Mouse (Mus musculus) intestine, embryonic 16.5 days (tissue): ENCODE data around the gene Rnf111. TPM values are rescaled to one million over a fixed set of nuclear protein-coding genes. Genes with fewer than 3 reads are reported as not detected.

Experiments
- ATAC-seq: fragments of 200-750 bp; cut with Nextera tagmentation; 2 replicates; pipeline ENCODE4 v1.8.0; 2017; ENCODE audit warnings: moderate TSS enrichment, moderate library complexity
- H3K27ac ChIP-seq: fragments of 300-500 bp; sonication (generic); 2 replicates; pipeline ENCODE4 v1.5.1; 2014; ENCODE audit warnings: mild to moderate bottlenecking, low read length
- H3K27me3 ChIP-seq: fragments of 300-500 bp; sonication (generic); replicated peaks from 2 replicates; pipeline ENCODE4 v1.6.1; 2014; ENCODE audit warnings: low read length, control low read depth, mixed read lengths; ENCODE audit not compliant: control insufficient read depth, insufficient read depth
- H3K36me3 ChIP-seq: fragments of 300-500 bp; sonication (generic); 2 replicates; pipeline ENCODE4 v1.6.1; 2014; ENCODE audit warnings: low read length, control low read depth; ENCODE audit not compliant: control insufficient read depth, insufficient read depth
- H3K4me1 ChIP-seq: fragments of 300-500 bp; sonication (generic); 2 replicates; pipeline ENCODE4 v1.6.1; 2014; ENCODE audit warnings: low read length, control low read depth, mixed read lengths; ENCODE audit not compliant: control insufficient read depth, insufficient read depth
- H3K4me2 ChIP-seq: fragments of 300-500 bp; sonication (generic); 2 replicates; pipeline ENCODE4 v1.6.1; 2014; ENCODE audit warnings: low read depth, low read length, control low read depth
- H3K4me3 ChIP-seq: fragments of 300-500 bp; sonication (generic); 2 replicates; pipeline ENCODE4 v1.5.1; 2014; ENCODE audit warnings: mild to moderate bottlenecking, low read length
- H3K9ac ChIP-seq: fragments of 300-500 bp; sonication (generic); 2 replicates; pipeline ENCODE4 v1.6.1; 2014; ENCODE audit warnings: low read depth, low read length
- H3K9me3 ChIP-seq: fragments of 300-500 bp; sonication (generic); 2 replicates; pipeline ENCODE4 v1.6.1; 2016; ENCODE audit warnings: low read length, control low read depth; ENCODE audit not compliant: control insufficient read depth
- WGBS: fragments of 180-500 bp; shearing (Covaris S2); extraction: QIAGEN DNeasy Blood & Tissue Kit; methylation state at CpG from one replicate; pipeline ENCODE4 v1.1.7; 2014; 5-methylcytosine and 5-hydroxymethylcytosine counted together
- polyA plus RNA-seq: library from polyadenylated mRNA; unstranded; fragments of >200 nt; fragmentation: Nextera tagmentation; extraction: Ambion mirVana; gene quantifications from 2 replicates; pipeline ENCODE4 v1.2.1, GENCODE M21; 2015

Rnf111 gene
- polyA plus RNA-seq, 1 experiment from 2014 or later, result 17.7 TPM

DNA sequence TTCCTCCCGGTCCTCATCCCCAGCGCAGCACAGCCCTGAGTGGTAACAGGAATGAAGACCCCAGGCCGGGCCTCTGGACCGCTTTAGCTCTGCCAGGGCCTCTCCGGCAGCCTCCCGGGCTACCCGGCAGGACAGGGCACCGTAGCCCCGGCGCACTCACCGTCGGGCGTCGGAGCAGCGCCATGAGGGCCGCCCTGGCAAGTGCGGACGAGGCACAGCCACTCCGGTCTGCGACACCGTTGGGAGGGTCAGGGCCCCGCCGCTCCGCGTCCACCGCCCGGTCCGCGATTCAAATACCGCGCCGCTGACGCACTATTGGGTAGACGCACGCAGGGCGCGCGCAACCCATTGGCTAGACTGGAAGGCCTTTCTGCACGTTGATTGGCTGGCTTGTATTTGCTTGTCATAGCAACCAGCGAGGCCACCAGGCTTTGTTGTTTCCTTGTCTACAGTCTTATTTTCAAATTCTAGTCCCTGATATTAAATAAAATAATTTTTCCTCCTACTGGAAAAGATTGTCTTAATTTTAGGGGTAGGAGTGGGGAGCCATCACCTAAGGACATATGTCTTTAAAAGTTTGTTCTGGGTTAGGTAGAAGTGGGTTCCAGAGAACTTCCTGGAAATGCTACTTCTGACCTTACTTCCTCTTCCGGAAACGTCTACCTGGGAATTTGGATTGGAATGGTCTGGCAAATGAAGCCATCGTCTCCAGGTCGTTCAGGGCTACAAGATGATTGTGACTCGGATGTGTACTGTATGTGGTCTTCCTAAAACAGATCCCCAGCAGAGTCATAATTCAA is 82.1 kb downstream of the Rnf111 start, which contains the start of gene Ccnb2:
Gene Ccnb2, minus strand, starts transcription at position 291 of the 800 bp plus-strand sequence.
- H3K9me3 ChIP-seq, result no peaks in the 10 kb centered on the region
- H3K27me3 ChIP-seq, result no peaks in the 10 kb centered on the region
- H3K27ac ChIP-seq, result peak within 1 kb of the TSS; percentile 69; the same call in 1 of the 2 replicates
- peaks cover 6% of the 10 kb centered on the region; the same call in 1 of the 2 replicates for H3K36me3 ChIP-seq
- ATAC-seq, result peak; percentile 99
- H3K4me3 ChIP-seq, result peak within 1 kb of the TSS; percentile 82
- WGBS, result 2% methylated on average over 45 of the region's 45 CpGs
- peaks cover 9% of the 10 kb centered on the region for H3K4me1 ChIP-seq
- peak within 1 kb of the TSS; percentile 87 for H3K4me2 ChIP-seq
- peak within 1 kb of the TSS; percentile 88 for H3K9ac ChIP-seq

DNA sequence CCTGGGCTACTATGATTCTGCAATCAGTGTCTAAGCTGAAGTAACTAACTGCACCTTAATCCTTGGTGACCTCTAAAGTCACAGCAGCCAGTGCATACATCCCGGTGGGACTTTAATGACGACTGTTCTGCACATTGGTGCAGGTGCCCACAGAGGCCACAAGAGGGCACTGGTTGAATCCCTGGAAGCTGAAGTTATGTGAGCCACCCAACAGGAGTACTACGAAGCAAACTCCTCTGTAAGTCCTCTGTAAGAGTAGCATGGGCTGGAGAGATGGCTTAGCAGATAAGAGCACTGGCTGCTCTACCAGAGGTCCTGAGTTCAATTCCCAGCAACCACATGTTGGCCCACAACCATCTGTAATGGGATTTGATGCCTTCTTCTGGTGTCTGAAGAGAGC is 87.1 kb downstream of the Rnf111 start:
- Histone ChIP-seq H3K4me3 (no peak overlapping the region), H3K36me3 (peaks cover 21% of the 10 kb centered on the region; the same call in 1 of the 2 replicates), H3K9ac (no peak overlapping the region), H3K27me3 (no peaks in the 10 kb centered on the region), H3K4me2 (no peak overlapping the region), H3K9me3 (no peaks in the 10 kb centered on the region), H3K27ac (no peak overlapping the region), H3K4me1 (peaks cover 9% of the 10 kb centered on the region)
- ATAC-seq, result no peak
- 89% methylated on average over 3 of the region's 3 CpGs for WGBS

DNA sequence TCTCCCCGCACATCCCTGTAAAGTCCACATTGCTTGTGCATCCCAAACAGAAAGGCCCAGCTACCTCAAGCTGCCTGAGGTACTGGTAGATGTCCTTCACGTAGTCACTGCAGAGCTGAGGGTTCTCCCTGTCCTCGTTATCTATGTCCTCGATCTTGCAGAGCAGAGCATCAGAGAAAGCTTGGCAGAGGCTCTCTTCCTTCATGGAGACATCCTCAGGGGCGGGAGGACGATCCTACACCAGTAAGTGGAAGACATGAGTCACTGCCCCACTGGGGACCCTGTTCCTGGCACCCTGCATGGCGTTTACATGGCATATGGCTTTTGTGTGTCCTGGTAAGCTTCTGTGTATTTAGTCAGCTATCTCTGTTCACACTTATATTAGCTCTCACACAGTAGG is 90.5 kb downstream of the Rnf111 start:
- Histone ChIP-seq H3K27me3 (no peaks in the 10 kb centered on the region), H3K27ac (no peak overlapping the region), H3K9ac (no peak overlapping the region), H3K36me3 (peaks cover 45% of the 10 kb centered on the region), H3K4me3 (no peak overlapping the region), H3K9me3 (no peaks in the 10 kb centered on the region), H3K4me2 (no peak overlapping the region), H3K4me1 (no peaks in the 10 kb centered on the region)
- no peak for ATAC-seq
- WGBS, result 91% methylated on average over 7 of the region's 7 CpGs

DNA sequence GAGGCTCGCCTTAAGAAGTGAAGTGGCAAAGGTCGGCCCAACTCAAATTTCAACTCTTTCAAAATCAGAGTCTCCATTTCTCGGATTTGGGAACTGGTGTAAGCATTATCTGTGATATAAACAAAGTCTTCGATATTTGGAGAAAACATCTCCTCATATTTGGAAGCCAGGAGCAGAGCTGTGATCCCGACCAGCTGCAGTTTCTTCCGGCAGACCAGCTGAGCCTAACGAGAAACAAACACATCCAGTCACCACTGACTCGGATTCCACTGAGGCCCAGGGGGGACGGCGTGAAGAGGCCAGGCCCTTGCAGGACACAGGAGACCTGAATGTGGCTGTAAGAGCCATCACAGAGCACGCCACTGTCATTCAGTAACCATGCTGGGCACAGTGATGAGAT is 92.9 kb downstream of the Rnf111 start:
- Histone ChIP-seq H3K9me3 (no peaks in the 10 kb centered on the region), H3K9ac (no peak overlapping the region), H3K4me1 (no peaks in the 10 kb centered on the region), H3K27me3 (no peaks in the 10 kb centered on the region), H3K4me3 (no peak overlapping the region), H3K27ac (0 out of 2 replicates have a peak overlapping the region, but pooled peaks have one; percentile 19), H3K36me3 (peaks cover 37% of the 10 kb centered on the region), H3K4me2 (no peak overlapping the region)
- no peak for ATAC-seq
- 68% methylated on average over 11 of the region's 11 CpGs for WGBS

DNA sequence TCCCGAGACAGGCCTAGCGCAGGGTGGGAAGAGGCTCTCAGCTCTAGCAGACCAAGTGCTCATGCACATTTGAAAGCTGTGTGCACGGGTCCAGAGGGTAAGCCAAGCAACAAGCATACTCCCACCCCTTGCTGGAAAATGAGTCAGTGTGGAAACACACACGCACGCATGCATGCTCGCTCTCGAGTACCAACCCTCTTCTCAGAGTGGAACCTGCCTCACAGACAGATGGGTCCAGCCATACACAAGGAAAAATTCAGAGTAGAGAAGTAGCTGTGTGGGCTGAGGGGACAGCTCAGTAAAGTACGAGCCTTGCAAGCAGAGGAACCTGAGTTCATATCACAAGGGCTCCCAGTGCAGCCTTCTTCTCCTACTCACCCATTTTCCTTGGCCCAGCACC is 93.8 kb downstream of the Rnf111 start:
- Histone ChIP-seq H3K27ac (no peak overlapping the region), H3K4me1 (no peaks in the 10 kb centered on the region), H3K9me3 (no peaks in the 10 kb centered on the region), H3K4me3 (no peak overlapping the region), H3K36me3 (peaks cover 37% of the 10 kb centered on the region), H3K27me3 (no peaks in the 10 kb centered on the region), H3K4me2 (no peak overlapping the region), H3K9ac (no peak overlapping the region)
- WGBS, result 95% methylated on average over 8 of the region's 8 CpGs
- no peak for ATAC-seq

DNA sequence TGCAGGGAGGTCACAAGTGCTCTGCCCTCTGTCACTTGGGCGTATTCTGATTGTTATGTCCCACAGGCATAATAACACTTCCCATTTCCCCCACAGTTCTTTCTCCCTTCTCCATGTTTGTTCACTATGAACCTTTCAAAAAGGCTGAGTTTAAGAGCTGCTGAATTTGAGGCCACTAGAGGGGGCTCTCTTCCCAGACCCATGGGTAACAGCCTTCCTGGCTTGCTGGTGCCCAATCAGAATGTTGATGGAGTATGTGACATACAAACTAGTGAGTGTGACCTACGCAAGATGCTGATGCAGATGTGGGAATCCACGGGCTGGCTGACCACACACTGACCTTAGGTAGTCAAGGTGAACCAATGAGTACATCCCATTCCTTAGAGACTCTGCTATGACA is 94.7 kb downstream of the Rnf111 start:
- Histone ChIP-seq H3K4me3 (no peak overlapping the region), H3K4me2 (no peak overlapping the region), H3K4me1 (no peaks in the 10 kb centered on the region), H3K9me3 (no peaks in the 10 kb centered on the region), H3K27me3 (no peaks in the 10 kb centered on the region), H3K27ac (no peak overlapping the region), H3K9ac (no peak overlapping the region), H3K36me3 (peaks cover 33% of the 10 kb centered on the region)
- no peak for ATAC-seq
- WGBS, result 87% methylated on average over 3 of the region's 3 CpGs

DNA sequence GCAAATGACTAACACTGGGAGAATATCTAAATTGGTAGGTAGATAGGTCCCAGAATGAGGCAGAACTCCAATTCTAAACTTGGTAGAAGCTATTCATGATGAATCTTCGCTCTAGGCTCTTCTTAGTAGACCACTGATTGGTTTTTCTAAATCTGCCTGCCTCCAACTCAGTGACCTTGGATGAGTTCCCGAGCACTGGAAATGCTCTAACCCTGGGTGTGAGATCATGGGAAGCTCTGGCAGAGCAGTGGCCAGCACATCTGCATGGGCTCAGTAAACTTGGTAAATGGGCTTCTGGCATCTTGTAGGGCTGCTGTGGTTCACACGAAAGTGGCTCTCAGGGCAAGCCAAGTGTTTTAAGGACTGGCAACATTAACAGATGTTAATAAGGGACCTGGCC is 96.9 kb downstream of the Rnf111 start:
- Histone ChIP-seq H3K4me3 (no peak overlapping the region), H3K36me3 (peaks cover 24% of the 10 kb centered on the region), H3K9ac (no peak overlapping the region), H3K4me1 (no peaks in the 10 kb centered on the region), H3K4me2 (no peak overlapping the region), H3K9me3 (no peaks in the 10 kb centered on the region), H3K27me3 (no peaks in the 10 kb centered on the region), H3K27ac (no peak overlapping the region)
- ATAC-seq, result no peak
- WGBS, result 83% methylated on average over 3 of the region's 3 CpGs

DNA sequence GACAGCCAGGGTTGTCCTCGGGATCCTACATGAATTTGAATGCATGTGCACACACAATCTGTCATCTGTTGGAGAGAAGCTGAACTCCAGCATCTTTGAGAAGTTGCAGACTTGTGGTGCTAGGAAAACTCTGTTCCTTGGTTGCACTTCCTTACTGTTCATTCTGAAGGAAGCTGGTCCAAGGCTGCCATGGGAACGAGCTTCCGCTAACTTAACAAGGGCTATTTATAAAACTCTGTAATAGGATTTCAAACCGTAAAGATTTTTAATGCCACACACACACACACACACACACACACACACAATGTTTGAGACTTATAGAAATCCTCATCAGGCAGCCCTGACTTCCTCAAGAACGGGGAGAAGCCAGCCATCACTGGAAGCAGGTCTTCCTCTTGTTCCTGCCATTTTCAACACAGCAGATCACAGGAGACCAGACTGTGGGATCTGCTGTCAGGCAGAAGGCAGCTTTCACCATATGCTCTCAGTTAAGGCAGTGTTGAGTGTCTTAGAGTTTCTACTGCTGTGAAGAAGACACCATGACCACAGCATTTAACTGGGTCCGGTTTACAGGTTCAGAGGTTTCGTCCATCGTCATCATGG is 101.5 kb downstream of the Rnf111 start:
- ATAC-seq, result no peak

DNA sequence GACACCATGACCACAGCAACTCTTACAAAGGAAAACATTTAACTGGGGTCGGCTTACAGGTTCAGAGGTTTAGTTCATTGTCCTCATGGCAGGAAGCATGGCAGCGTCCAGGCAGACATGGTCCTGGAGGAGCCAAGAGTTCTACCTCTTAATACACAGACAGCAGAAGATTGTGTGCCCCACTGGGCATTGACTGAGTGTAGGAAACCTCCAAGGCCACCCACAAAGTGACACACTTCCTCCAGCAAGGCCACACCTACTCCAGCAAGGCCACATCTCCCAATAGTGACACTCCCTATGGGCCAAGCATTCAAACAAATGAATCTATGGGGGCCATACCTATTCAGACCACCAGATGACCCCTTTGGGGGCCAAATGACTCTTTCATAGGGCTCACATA is 107.4 kb downstream of the Rnf111 start:
- Histone ChIP-seq H3K4me1 (no peaks in the 10 kb centered on the region), H3K9me3 (no peaks in the 10 kb centered on the region), H3K4me3 (no peak overlapping the region), H3K27me3 (no peaks in the 10 kb centered on the region), H3K9ac (no peak overlapping the region), H3K36me3 (0 out of 2 replicates have a peak, but pooled peaks cover 3% of the 10 kb centered on the region), H3K27ac (no peak overlapping the region), H3K4me2 (no peak overlapping the region)
- no peak for ATAC-seq
- WGBS, result 84% methylated on average over 2 of the region's 2 CpGs

More for the DNA sequence above, 101.5 kb downstream of the Rnf111 start:
- H3K9ac ChIP-seq, result no peak overlapping the region
- no peak overlapping the region for H3K4me3 ChIP-seq
- no peaks in the 10 kb centered on the region for H3K9me3 ChIP-seq
- no peak overlapping the region for H3K27ac ChIP-seq
- 88% methylated on average over 8 of the region's 8 CpGs for WGBS
- H3K27me3 ChIP-seq, result no peaks in the 10 kb centered on the region
- H3K4me1 ChIP-seq, result no peaks in the 10 kb centered on the region
- H3K4me2 ChIP-seq, result no peak overlapping the region
- H3K36me3 ChIP-seq, result 0 out of 2 replicates have a peak, but pooled peaks cover 3% of the 10 kb centered on the region
